In the genomic region with DNA sequence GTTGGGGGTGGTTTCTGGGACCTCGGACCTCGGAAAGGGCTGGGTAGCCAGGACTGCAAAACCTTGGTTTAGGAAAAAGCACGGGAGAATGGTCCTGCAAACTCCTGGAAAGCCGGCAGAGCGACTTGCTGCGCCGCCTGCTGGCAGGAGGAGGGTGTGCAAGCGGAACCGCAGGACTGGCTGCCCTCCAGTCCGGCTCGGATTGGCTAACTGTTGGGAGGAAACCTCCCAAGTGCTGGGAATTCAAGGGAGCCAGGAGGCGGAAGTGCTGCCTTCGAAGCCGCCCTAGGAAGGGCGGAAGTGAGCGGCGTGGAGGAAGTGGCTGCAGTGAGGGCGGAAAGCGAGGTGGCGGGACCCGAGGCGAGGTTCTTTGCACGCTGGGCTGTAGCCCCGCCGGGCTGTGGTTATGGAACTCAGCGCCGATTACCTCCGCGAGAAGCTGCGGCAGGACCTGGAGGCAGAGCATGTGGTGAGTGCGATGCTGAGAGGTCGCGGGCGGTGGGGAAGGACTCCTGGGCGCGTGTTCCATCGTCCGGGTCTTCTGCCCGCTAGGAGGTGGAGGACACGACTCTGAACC, we compare ENCODE assay signal across 8 mouse cellular contexts. TPM values are rescaled to one million over a fixed set of nuclear protein-coding genes. Genes with fewer than 3 reads are reported as not detected.
DNase-seq lines count a peak whose midpoint lies in the region; ATAC-seq and TF ChIP-seq lines count a peak whose summit lies in the region.

A gene (minus strand): TSS at position 154 of the 577 bp plus-strand sequence.

- peak within 1 kb of the TSS; percentile 95 for H3K9ac ChIP-seq in ES-E14 (ENCODE audit: insufficient read depth, low read depth, low read length, poor library complexity, severe bottlenecking)
- peak within 1 kb of the TSS; percentile 93 for H3K9ac ChIP-seq in forebrain, embryonic 15.5 days (replicated peaks)

- TF ChIP-seq CTCF in lung, adult 2 months (IDR thresholded peaks at IDR 0.05; ENCODE audit: insufficient read depth, low read length), result peak; percentile 89

- intact Hi-C loops in heart, postnatal 25 days (cut with DNase I), result no loop called here

- peak; percentile 95 for DNase-seq in ES-E14 (ENCODE audit: low read depth, low spot score)
- DNase-seq in cerebellum, adult 11-12 months, result peak; percentile 95
- peak; percentile 94 for DNase-seq in heart, postnatal 25 days (ENCODE audit: low spot score)
- peak; percentile 95 to 97 for DNase-seq in layer of hippocampus, adult 18-20 months (ENCODE audit: low spot score in 2 of 2)
- peak; percentile 90 for DNase-seq in lung, adult 2 months
- peak; percentile 91 to 93 for DNase-seq in thymus, adult 18-20 months

- under 1% methylated on average over 40 of the region's 40 CpGs for WGBS in forebrain, embryonic 15.5 days
- under 1% methylated on average over 40 of the region's 40 CpGs for WGBS in lung, adult 2 months

- no peaks in the 10 kb centered on the region for H3K27me3 ChIP-seq in forebrain, embryonic 15.5 days

- in situ Hi-C loops in ES-E14 (cut with MboI; ENCODE audit: low sequenced_read_pairs in 2 of 2, unreplicated experiment in 2 of 2), result no loop called here

- H3K9me3 ChIP-seq in ES-E14 (ENCODE audit: control insufficient read depth, insufficient read depth, low read depth, low read length), result no peaks in the 10 kb centered on the region
- no peaks in the 10 kb centered on the region for H3K9me3 ChIP-seq in forebrain, embryonic 15.5 days

- TF ChIP-seq POLR2A in lung, adult 2 months (IDR thresholded peaks at IDR 0.05; ENCODE audit: borderline replicate concordance, extremely low read depth, low read depth, low read length), result peak; percentile 53; the same call in 1 of the 2 replicates

- H3K4me3 ChIP-seq in ES-E14 (ENCODE audit: insufficient read depth in 1 of 2, low read depth in 1 of 2, low read length in 2 of 2, poor library complexity in 1 of 2, severe bottlenecking in 1 of 2), result peak within 1 kb of the TSS; percentile 95
- peak within 1 kb of the TSS; percentile 95 for H3K4me3 ChIP-seq in forebrain, embryonic 15.5 days
- H3K4me3 ChIP-seq in lung, adult 2 months (replicated peaks; ENCODE audit: extremely low read depth, low read depth, low read length), result peak within 1 kb of the TSS; percentile 95

- peak within 1 kb of the TSS; percentile 81 for H3K4me2 ChIP-seq in forebrain, embryonic 15.5 days (replicated peaks)

- H3K27ac ChIP-seq in ES-E14 (ENCODE audit: insufficient read depth, low read depth, low read length, poor library complexity, severe bottlenecking), result peak within 1 kb of the TSS; percentile 96
- H3K27ac ChIP-seq in forebrain, embryonic 15.5 days (replicated peaks), result peak within 1 kb of the TSS; percentile 96

- peaks cover 3 to 15% of the 10 kb centered on the region in 2 experiments; a peak in 2 of 4 replicates for H3K4me1 ChIP-seq in ES-E14 (ENCODE audit: control insufficient read depth in 2 of 2, insufficient read depth in 2 of 2, low read length in 2 of 2, poor library complexity in 1 of 2)
- peaks cover 30% of the 10 kb centered on the region for H3K4me1 ChIP-seq in forebrain, embryonic 15.5 days
- peaks cover 9% of the 10 kb centered on the region for H3K4me1 ChIP-seq in lung, adult 2 months (ENCODE audit: control insufficient read depth, insufficient read depth, low read length)

- ATAC-seq in forebrain, embryonic 15.5 days (replicated peaks), result peak; percentile 97
- ATAC-seq in neutrophil, adult 5-6 weeks (ENCODE audit: extremely low read depth, insufficient number of reproducible peaks, low FRiP score, poor library complexity, severe bottlenecking), result peak; percentile 84

- peaks cover 30% of the 10 kb centered on the region for H3K36me3 ChIP-seq in ES-E14 (ENCODE audit: control insufficient read depth, insufficient read depth, low read length, poor library complexity, severe bottlenecking)
- H3K36me3 ChIP-seq in forebrain, embryonic 15.5 days, result peaks cover 38% of the 10 kb centered on the region

TF ChIP-seq in ES-E14, 5 proteins besides CTCF, POLR2A, EP300 and RAD21:
- TF ChIP-seq HCFC1 (IDR thresholded peaks at IDR 0.05; ENCODE audit: borderline replicate concordance, insufficient read depth, low read length), result peak; percentile 90
- no peak for TF ChIP-seq MAFK (IDR thresholded peaks at IDR 0.05; ENCODE audit: insufficient read depth, low read depth, low read length)

RNA-seq across cellular contexts. Expression of the gene that starts here (rescaled TPM):
- 22.3 and 27.7 TPM in 2 replicates for total RNA-seq in ES-E14 (2012; rRNA removed)
- polyA plus RNA-seq in forebrain, embryonic 15.5 days (2015; fragmentation: Nextera tagmentation; extraction: Ambion mirVana), result 17.5 and 18.0 TPM in 2 replicates
- 1 to 10 TPM; 4.3 to 4.5 TPM for total RNA-seq in heart, postnatal 25 days (2021)
- total RNA-seq in layer of hippocampus, adult 18-20 months (2021), result 10 to 100 TPM; 17.3 to 17.4 TPM
- 23.4 and 27.7 TPM in 2 replicates for polyA plus RNA-seq in lung, adult 2 months (2012; rRNA removed)
- 3.3 and 4.2 TPM in 2 replicates for total RNA-seq in neutrophil, adult 5-6 weeks (2017)

Comparison
In these comparisons a context has a peak if more than half of its experiments do, and no peak if none do; other contexts are left out.
1. Peak in every context shown above with its lines: DNase-seq, ATAC-seq, H3K4me3 ChIP-seq and H3K27ac ChIP-seq.